Mouse (Mus musculus) left cerebral cortex, postnatal 25 days (tissue): Measurements from ENCODE around the gene Sorbs2. TPM values are rescaled to one million over a fixed set of nuclear protein-coding genes. Genes with fewer than 3 reads are reported as not detected.

Source experiments
- DNase-seq, 2 experiments: peaks; one replicate each; pipeline ENCODE4 v3.0.0; 2022; ENCODE audit warnings: low spot score in 2 of 2, mixed read lengths in 1 of 2
- intact Hi-C: fragments of 180-260 bp; cut with DNase I; formaldehyde crosslinking; loops from one replicate; pipeline ENCODE4 v1.15.1; 2025
- total RNA-seq, 2 experiments: library from RNA; stranded (reverse); gene quantifications; 2 replicates each; pipeline ENCODE4 v1.2.3; 2021

The Sorbs2 gene
- total RNA-seq, 2 experiments from 2014 or later: 347 to 397 TPM

DNA sequence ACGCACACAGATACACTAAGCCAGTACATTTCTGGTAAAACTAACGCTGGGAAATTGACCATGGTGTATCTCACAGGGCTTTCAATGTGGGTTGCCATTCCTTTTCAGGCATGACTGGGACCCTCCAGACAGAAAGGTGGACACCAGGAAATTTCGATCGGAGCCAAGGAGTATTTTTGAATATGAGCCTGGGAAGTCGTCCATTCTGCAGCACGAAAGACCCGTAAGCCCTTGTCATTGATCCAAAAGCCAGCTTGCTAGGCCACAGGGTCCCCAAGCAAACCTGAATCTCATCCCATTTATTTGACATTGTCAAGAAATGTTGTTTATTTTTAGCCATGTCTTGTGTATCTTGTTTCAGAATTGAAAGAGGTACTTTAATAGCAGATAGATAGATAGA is 267.9 kb downstream of the Sorbs2 start:
- DNase-seq: no peak
- intact Hi-C loops: loop anchor here (5.0 kb wide), 1 partner anchor 338 kb away; no protein-coding TSS in a partner anchor

DNA sequence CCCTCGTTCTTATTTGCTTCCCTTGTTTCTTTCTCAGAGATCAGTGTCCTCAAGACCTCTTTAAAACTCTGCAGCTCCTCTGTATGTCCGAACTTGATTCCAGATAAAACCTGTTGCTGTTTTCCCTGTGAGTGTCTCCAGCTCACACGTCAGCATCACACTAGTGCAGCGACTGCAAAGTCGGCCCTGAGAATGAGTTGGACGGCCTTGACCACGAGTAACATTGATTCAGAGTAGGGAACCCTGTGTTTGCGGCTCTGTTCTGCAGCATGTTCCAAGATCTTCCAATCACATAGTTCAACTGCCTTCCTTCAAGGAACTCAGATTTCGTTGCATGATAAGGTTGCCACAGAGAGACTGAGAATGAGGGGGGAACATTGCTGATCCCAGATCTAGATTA is 268.8 kb downstream of the Sorbs2 start:
- intact Hi-C loops: loop anchor here (5.0 kb wide), 1 partner anchor 339 kb away; no protein-coding TSS in a partner anchor
- no peak for DNase-seq

DNA sequence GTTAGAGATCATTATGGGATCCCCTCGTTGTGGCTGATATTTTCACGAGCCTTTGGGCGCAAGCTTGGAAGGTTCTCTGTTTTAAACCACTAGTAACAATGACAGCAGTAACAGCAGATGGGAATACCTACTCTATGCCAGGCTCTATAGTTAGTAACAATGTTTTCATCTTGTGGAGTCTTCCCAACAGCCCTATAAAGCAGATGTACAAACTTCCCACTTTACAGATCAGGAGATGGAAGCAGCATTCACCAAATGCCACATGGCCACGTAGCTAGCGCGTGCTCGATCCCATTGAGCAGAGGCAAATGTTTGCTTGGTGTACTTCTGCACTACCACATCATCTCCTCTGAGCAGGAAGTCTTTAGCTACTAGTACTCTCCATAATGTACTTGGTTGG is 269.4 kb downstream of the Sorbs2 start:
- peak in 1 of 2 experiments; percentile 71 for DNase-seq
- intact Hi-C loops: loop anchor here (5.0 kb wide), 1 partner anchor 340 kb away; no protein-coding TSS in a partner anchor

DNA sequence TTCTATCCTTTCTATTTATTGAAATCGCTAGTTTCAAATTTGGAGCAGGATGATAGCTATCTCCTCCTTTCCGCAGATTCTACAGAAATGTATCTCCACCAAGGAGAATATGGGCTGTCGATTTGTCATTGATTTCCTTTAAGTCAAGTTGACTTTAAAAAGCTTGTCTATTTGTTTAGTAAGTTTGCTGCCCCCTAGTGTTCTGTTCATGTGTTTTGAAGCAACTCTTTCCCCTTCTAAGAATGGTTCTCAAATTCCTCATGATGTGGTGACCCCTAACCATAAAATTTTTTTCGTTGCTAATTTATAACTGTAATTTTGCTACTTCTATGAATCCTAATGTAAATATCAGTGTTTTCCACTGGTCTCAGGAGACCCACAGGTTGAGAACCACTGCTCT is 273.0 kb downstream of the Sorbs2 start:
- intact Hi-C loops: loop anchor here (1.0 to 10.0 kb wide), 2 partner anchors 325 to 416 kb away; no protein-coding TSS in a partner anchor
- DNase-seq: peak in 1 of 2 experiments; percentile 59

DNA sequence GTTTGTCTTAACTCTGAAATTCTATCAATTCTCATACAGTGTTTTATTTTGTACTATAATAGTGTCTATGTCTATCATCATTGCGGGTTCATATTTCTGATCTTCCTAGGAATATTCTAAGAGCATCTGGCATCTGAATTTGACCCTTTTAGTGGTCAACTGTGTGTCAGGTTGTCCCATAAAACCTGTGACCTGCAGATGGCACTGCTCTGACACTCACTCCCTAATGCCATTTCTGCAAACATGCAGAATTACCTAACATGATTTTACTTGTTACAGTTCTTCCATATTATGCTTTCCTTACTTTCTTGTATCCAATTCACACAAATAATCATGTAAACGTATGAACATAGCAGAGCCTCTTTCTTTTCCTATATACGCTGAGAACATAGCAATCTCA is 281.0 kb downstream of the Sorbs2 start:
- intact Hi-C loops: loop anchor here (10.0 kb wide), 1 partner anchor 424 kb away; no protein-coding TSS in a partner anchor
- DNase-seq: no peak

DNA sequence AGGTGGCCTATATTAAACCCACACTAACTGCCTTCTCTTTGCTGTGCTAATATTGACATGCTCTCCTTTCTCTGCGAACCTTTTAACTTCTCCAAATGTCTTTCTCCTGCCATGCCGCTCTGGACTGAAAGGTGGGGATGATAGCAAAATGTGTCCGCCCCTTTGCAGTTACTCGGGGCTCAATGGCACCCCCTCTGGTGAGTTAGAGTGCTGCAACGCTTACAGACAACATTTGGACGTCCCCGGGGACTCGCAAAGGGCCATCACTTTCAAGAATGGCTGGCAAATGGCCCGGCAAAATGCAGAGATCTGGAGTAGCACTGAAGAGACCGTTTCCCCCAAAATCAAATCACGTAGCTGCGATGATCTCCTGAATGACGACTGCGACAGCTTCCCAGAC is 287.3 kb downstream of the Sorbs2 start:
- intact Hi-C loops: loop anchor here (5.0 kb wide), 1 partner anchor 137 kb away; the partner anchor contains the start of gene Ccdc110
- DNase-seq: no peak

DNA sequence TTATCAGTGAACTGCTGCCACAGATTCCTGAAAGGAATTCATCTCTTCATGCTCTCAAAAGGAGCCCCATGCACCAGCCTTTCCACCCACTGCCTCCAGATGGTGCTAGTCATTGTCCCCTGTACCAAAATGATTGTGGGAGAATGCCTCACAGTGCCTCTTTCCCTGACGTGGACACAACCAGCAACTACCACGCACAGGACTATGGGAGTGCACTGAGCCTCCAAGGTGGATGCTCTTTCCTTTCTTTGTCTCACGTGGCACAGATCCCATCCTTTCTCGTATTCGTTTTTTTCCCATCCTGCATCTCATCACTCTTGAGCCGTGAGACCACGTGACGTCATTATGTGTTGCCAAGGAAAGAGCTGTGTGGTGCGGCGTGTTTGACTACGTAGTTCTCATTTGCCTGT is 288.7 kb downstream of the Sorbs2 start:
- intact Hi-C loops: loop anchor here (5.0 kb wide), 1 partner anchor 136 kb away; the partner anchor contains the start of gene Ccdc110
- DNase-seq: peak; percentile 65 to 88

DNA sequence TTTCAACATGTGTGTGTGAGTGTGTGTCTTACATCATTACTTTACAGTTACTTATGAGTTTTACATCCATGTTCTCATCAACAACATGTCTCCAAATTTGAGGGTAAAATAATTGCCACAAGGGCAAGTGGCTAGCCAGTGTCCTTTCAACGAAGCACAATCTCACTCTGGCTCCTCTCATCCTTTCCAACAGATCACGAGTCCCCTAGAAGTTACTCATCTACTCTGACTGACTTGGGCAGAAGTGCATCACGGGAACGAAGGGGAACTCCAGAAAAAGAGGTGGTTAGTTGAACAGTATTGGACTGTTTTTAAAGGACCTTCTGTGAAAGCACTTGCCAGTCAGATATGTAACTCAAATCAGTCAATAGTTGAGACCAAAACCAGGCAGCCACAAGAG is 291.9 kb downstream of the Sorbs2 start:
- intact Hi-C loops: loop anchor here (5.0 kb wide), 1 partner anchor 133 kb away; the partner anchor contains the start of gene Ccdc110
- DNase-seq: no peak

DNA sequence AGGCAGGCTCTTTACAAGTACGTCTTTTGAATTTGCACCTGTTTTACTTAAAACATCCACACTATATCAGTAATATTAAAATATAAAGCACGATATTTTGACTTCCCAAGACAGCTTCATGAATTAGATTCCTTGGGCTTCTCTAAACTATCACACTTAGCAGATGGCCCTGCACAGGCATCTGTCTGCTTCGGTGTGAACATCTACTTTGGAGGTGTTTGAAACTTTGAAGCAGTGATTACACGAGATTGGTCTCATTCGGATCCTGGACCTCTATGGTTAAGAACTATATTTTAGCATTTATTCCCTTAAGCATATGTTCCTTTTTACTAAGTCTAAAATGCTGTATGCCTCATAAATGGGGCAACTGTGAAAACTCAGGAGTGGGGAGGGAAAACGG is 301.0 kb downstream of the Sorbs2 start:
- no peak for DNase-seq
- intact Hi-C loops: no loop called here

DNA sequence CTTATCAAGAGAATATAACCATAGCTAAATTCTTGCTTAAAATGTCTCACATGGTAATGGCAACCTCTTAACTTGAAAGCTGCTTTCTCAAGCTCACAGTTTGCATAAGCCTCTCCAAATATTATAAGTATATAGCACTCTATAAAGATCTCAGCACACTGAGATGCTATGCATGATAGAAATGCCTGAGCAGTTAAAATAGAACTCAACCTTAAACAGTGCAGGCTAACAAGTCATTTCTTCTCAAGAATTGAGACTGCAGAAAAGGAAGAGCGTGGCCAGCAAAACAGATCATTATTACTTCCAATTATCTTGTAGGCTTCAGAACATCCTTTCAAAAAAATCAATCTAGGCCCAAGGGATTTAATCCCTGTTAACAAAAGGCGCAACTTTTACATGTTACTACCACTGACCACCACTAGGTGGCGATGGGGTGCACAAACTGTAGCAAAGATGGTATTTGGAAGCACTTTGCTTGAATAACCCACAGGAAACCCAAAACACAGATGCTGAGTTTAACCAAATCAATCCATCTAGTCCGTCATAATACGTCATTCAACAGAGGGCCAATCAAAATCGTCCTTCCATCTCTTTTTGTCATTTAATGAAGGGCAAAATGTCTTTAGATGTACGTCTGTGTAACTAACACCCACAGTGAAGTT is 309.3 kb downstream of the Sorbs2 start:
- intact Hi-C loops: loop anchor here (1.0 kb wide), 1 partner anchor 117 kb away; the partner anchor contains the start of gene Ccdc110
- peak in 1 of 2 experiments; percentile 71 for DNase-seq

DNA sequence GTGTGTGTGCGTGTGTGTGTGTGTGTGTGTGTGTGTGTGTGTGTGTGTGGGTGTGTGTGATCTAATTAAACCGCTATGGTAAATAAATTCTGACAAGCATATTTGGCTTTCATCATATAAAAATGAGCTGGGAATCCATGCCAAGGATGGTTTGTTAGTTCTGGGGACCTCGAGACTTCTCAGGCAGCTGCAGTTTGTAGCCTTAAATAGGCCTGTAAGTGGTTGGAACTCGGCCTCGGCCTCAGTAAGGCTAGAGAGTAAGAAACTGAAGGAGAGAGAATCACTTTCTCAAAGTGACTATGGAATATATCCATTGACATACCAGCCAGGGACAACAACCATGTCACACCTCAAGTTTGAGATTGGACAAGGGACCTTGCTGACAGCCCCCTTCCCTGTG is 314.1 kb downstream of the Sorbs2 start:
- no peak for DNase-seq
- intact Hi-C loops: no loop called here

DNA sequence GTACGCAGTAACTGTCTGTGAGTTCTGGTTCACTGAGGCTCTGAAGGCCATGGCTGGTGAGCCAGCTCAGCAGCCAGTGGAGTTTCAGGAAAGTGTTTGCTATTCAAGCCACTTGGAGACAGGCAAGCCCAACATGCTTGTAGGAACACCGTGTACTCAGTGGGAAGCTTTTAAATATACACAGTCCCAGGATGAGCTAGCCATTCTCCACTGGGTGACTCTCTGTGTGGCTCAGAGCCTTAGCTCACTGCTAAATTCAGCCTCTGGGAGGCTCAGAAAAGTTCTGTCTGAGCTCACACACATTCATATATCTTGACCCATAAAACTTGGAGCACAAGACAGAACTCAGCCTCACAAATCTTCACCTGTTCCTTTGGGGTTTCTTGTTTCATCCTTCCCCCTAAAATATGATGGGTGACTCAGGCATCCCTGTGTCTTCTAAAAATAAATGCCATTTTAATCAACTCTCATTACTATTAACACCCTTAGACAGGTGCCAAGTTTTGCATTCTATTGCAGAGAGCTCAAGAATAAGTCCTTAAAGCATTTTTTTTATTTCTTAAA is 322.5 kb downstream of the Sorbs2 start:
- peak in 1 of 2 experiments; percentile 28 for DNase-seq
- intact Hi-C loops: no loop called here

DNA sequence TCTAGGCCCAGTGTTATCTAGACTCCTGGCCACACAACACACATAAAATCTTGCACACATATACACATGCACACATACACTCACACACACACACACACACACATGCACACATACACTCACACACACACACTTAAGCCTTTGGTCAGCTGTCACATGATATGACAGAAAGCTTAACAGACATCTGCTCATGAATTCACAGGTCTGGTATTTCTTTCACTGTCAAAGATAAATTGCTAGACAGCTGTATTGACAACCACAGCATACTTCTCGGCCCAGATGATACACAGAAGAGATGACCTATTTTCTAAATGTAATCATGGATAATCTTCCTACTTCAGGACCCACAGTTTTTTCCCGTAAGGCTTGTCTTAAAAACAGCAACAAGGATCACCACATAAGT is 326.3 kb downstream of the Sorbs2 start:
- DNase-seq: no peak
- intact Hi-C loops: no loop called here

DNA sequence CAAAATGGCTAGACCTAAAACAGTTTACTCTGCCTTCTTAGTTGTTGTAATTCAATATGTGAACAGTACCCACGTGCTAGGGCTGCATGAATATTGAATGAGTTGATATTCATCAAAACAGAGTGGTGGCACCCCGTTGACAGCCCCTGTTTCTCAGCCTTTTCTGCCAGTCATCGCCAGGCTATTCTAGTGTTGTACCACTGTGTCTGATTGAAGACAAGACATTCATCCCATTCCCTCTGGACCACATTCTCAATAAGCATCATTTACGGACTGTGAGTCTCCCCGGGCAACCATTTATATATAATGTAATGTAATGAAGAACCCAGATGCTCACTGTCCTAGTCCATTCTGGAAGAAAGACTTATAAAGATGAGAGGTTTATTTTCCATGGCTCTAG is 335.7 kb downstream of the Sorbs2 start:
- intact Hi-C loops: no loop called here
- DNase-seq: no peak

DNA sequence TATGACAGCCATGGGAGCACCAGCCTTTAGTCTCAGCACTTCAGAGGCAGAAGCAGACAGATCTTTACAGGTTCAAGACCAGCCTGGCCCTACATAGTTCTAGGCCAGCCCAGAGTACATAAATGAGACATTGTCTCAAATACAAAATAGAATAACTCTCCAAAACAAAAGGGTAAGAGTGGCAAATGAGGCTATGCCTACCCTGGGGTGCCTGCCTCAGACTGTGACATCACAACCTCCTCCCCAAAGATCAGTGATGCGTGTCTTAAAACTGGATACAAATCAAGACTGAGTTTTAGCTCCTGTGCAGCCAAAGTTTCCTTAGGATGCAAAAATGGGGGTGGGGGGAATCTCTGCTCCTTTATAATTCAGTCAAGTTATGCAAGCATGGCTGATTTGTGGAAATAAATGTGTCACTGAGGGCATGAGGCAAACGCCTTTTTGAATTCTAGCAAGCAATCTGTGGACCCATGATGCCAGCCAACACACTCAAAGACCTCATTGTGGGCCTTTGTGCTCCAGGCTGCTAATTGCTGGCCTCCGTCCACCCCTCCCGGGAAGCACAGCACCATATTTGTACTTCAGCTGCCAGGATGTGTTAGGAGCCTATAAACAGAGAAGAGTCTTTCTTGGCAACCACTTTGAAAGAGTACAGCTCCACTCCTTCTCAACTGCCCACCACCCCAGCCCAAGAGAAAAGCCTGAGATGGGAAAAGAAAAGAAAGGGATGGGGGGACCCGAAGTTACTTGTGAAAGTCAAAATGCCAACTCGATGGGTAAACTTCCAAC is 336.7 kb downstream of the Sorbs2 start:
- DNase-seq: peak; percentile 52 to 79
- intact Hi-C loops: no loop called here

DNA sequence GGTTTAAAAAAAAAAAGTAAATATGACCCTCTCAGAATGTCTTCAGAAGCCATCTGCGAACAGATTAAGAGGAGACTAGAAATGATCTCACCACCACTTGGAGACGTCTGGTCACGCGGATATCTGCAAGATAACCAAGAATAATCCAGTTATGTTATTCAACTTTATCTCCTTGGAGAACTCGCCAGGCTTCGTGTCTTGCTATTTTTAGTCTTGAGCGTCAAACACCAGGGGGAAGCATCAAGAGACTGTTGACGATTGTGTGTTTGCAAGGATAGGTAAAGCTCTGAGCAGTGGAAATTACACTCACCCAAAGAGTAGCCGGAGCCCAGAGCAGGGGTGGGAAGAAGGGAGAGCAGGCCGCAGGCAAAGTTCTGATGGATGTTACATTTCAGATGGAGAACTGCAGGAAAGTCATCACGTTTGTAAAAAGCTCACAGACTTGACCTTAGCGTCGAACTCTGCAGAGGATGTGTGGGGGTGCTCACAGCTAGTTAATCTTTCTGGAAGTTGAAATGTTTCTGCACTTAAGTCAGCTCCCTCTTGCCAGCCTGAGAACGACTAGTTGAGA is 337.4 kb downstream of the Sorbs2 start:
- peak in 1 of 2 experiments; percentile 42 for DNase-seq
- intact Hi-C loops: no loop called here

DNA sequence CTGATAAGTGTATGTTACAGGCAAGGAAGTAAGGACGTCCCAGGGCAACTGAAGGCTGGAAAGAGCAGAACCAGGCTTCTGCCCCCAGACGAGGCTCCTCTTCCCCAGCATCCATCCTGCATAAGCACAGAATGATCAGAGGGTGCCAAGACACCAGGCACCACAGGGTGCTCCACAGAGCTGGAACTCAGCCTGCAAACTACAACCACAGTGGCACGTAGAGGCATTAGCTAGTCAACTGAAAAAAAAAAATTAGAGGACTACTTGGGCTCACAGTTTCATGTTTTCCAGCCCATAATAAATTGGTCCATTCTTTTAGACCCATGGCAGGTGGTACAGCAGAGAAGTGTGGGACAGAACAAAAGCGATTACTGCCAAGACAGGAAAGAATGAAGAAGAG is 338.3 kb downstream of the Sorbs2 start:
- intact Hi-C loops: no loop called here
- DNase-seq: no peak

DNA sequence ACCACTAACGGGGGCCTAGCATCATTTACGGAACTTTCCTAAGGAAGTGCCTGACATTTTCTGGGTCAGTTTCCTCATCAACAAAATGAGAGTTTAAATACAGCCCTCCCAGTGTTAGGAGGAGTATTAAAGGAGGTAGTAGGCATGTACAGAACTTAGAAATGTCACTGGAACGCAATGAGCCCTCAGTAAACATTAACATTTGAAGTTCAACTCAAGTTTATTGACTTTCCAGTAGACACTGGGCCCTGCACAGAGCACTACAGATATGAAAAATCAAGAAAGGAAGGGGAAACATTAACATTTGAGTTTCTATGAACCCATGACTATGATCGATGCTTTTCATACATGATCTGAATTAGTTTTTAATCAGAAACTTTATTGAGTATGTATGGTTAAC is 347.5 kb downstream of the Sorbs2 start:
- DNase-seq: no peak
- intact Hi-C loops: no loop called here

DNA sequence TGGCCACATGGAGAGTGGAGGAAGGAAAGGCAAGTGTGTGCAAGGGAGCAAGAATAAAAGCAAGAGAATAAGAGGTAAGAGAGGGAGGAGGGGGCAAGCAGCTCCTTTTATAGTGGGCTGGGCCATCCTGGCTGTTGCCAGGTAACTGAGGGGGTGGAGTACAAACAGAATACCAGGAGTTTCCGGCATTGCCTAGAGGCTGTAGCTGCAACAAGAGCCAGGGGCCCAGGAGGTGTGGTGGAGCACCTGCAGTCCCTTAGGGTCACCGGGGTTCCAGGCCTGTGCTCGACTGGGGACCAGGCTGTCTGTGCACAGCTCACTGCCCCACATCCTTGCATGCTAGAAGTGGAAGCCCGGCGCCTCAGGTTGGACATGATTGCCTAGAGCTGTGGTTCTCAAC is 350.1 kb downstream of the Sorbs2 start:
- intact Hi-C loops: no loop called here
- DNase-seq: no peak

DNA sequence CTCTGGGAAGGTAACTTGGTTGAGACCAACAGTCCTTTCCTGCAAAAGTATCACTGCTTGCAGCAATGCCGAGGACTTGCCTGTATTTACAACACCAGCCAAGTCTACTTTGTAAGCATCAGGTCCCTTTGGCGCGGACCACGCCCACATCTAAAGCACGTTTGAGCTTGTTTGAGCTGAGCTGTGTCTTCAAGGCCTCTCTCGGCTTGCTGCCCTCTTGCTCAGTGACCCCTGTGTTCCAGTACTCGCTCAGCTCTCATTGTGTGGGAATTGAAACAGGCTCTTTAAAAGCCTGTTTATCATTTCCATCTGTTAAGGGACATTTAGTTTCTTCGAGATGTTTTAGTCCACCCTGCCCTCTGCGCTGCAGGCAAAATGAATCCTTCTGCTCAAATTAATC is 350.8 kb downstream of the Sorbs2 start:
- no peak for DNase-seq
- intact Hi-C loops: no loop called here
